Mouse (Mus musculus): ENCODE measurements around the gene Cpeb2.

- TF ChIP-seq CTCF (IDR thresholded peaks at IDR 0.05; ENCODE audit: low read depth) = no peak
- no peak for TF ChIP-seq EP300 (optimal IDR thresholded peaks at IDR 0.05)
Observed at GRCm38 (mm10) chr5:43285756-43286155, 52.8 kb downstream of the Cpeb2 start.
